Mouse (Mus musculus): Measurements from ENCODE around the gene Daam1.

Daam1 gene

GRCm38 (mm10) chr12:71989596-71989995 is 158.7 kb downstream of the Daam1 start:
- in situ Hi-C loops (cut with MboI; ENCODE audit: unreplicated experiment in 2 of 2), result no loop called here

- in situ Hi-C loops (cut with MboI; ENCODE audit: unreplicated experiment in 2 of 2), result no loop called here
Measured at GRCm38 (mm10) chr12:71992599-71993210, 161.8 kb downstream of the Daam1 start.

GRCm38 (mm10) chr12:71995831-71996230 is 165.0 kb downstream of the Daam1 start:
- in situ Hi-C loops (cut with MboI; ENCODE audit: unreplicated experiment in 2 of 2), result no loop called here

- in situ Hi-C loops (cut with MboI; ENCODE audit: unreplicated experiment in 2 of 2), result no loop called here
Measured at GRCm38 (mm10) chr12:71996920-71997319, 166.0 kb downstream of the Daam1 start.

GRCm38 (mm10) chr12:71997364-71997763 is 166.5 kb downstream of the Daam1 start:
- in situ Hi-C loops (cut with MboI; ENCODE audit: unreplicated experiment in 2 of 2), result no loop called here

- in situ Hi-C loops (cut with MboI; ENCODE audit: unreplicated experiment in 2 of 2), result no loop called here
Measured at GRCm38 (mm10) chr12:71998653-71999052, 167.8 kb downstream of the Daam1 start.

- in situ Hi-C loops (cut with MboI; ENCODE audit: unreplicated experiment in 2 of 2), result no loop called here
Measured at GRCm38 (mm10) chr12:71999671-72000070, 168.8 kb downstream of the Daam1 start.

GRCm38 (mm10) chr12:72001811-72002210 is 170.9 kb downstream of the Daam1 start:
- in situ Hi-C loops (cut with MboI; ENCODE audit: unreplicated experiment in 2 of 2), result no loop called here

GRCm38 (mm10) chr12:72005307-72005706 is 174.4 kb downstream of the Daam1 start:
- in situ Hi-C loops (cut with MboI; ENCODE audit: unreplicated experiment in 2 of 2), result no loop called here

- in situ Hi-C loops (cut with MboI; ENCODE audit: unreplicated experiment in 2 of 2), result no loop called here
Measured at GRCm38 (mm10) chr12:72007656-72008055, 176.8 kb downstream of the Daam1 start.

GRCm38 (mm10) chr12:72009051-72009902 is 178.4 kb downstream of the Daam1 start:
- in situ Hi-C loops (cut with MboI; ENCODE audit: unreplicated experiment in 2 of 2), result no loop called here

GRCm38 (mm10) chr12:72011404-72011803 is 180.5 kb downstream of the Daam1 start:
- in situ Hi-C loops (cut with MboI; ENCODE audit: unreplicated experiment in 2 of 2), result no loop called here

- in situ Hi-C loops (cut with MboI; ENCODE audit: unreplicated experiment in 2 of 2), result no loop called here
Measured at GRCm38 (mm10) chr12:72012126-72012525, 181.2 kb downstream of the Daam1 start.

GRCm38 (mm10) chr12:72013711-72014354 is 183.0 kb downstream of the Daam1 start:
- in situ Hi-C loops (cut with MboI; ENCODE audit: unreplicated experiment in 2 of 2), result no loop called here

- in situ Hi-C loops (cut with MboI; ENCODE audit: unreplicated experiment in 2 of 2), result no loop called here
Measured at GRCm38 (mm10) chr12:72014355-72014776, 183.5 kb downstream of the Daam1 start.

GRCm38 (mm10) chr12:72015296-72015695 is 184.4 kb downstream of the Daam1 start:
- in situ Hi-C loops (cut with MboI; ENCODE audit: unreplicated experiment in 2 of 2), result no loop called here

- in situ Hi-C loops (cut with MboI; ENCODE audit: unreplicated experiment in 2 of 2), result no loop called here
Measured at GRCm38 (mm10) chr12:72020285-72020684, 189.4 kb downstream of the Daam1 start.

- in situ Hi-C loops (cut with MboI; ENCODE audit: unreplicated experiment in 2 of 2), result no loop called here
Measured at GRCm38 (mm10) chr12:72021543-72021942, 190.7 kb downstream of the Daam1 start.

- in situ Hi-C loops (cut with MboI; ENCODE audit: unreplicated experiment in 2 of 2), result no loop called here
Measured at GRCm38 (mm10) chr12:72022790-72023189, 191.9 kb downstream of the Daam1 start.

GRCm38 (mm10) chr12:72023572-72023971 is 192.7 kb downstream of the Daam1 start:
- in situ Hi-C loops (cut with MboI; ENCODE audit: unreplicated experiment in 2 of 2), result no loop called here

- in situ Hi-C loops (cut with MboI; ENCODE audit: unreplicated experiment in 2 of 2), result no loop called here
Measured at GRCm38 (mm10) chr12:72025275-72025795, 194.5 kb downstream of the Daam1 start.
